Mouse (Mus musculus) embryonic facial prominence, embryonic 14.5 days (tissue): Measurements from ENCODE around the gene Hnf4a. TPM values are rescaled to one million over a fixed set of nuclear protein-coding genes. Genes with fewer than 3 reads are reported as not detected.

Experiments
- ATAC-seq: fragments of 200-750 bp; cut with Nextera tagmentation; 2 replicates; pipeline ENCODE4 v1.8.0; 2017; ENCODE audit warnings: low read depth, moderate number of reproducible peaks, moderate TSS enrichment
- DNase-seq: peaks from one replicate; pipeline ENCODE4 v3.0.0-alpha.2; 2015; ENCODE audit warnings: low spot score
- H3K27ac ChIP-seq: fragments of 300-500 bp; sonication (generic); replicated peaks from 2 replicates; pipeline ENCODE4 v1.5.1; 2014; ENCODE audit warnings: low read depth, mild to moderate bottlenecking, low read length, moderate library complexity
- H3K27me3 ChIP-seq: fragments of 300-500 bp; sonication (generic); replicated peaks from 2 replicates; pipeline ENCODE4 v1.6.1; 2014; ENCODE audit warnings: low read length; ENCODE audit not compliant: control insufficient read depth, insufficient read depth
- H3K36me3 ChIP-seq: fragments of 300-500 bp; sonication (generic); 2 replicates; pipeline ENCODE4 v1.6.1; 2014; ENCODE audit warnings: low read length, mixed read lengths; ENCODE audit not compliant: control insufficient read depth, insufficient read depth
- H3K4me1 ChIP-seq: fragments of 300-500 bp; sonication (generic); 2 replicates; pipeline ENCODE4 v1.6.1; 2014; ENCODE audit warnings: antibody characterized with exemption, low read length; ENCODE audit not compliant: control insufficient read depth, insufficient read depth
- H3K4me2 ChIP-seq: fragments of 300-500 bp; sonication (generic); 2 replicates; pipeline ENCODE4 v1.6.1; 2014; ENCODE audit warnings: low read depth, mild to moderate bottlenecking, low read length, moderate library complexity, mixed read lengths
- H3K4me3 ChIP-seq: fragments of 300-500 bp; sonication (generic); 2 replicates; pipeline ENCODE4 v1.5.1; 2014; ENCODE audit warnings: low read depth, mild to moderate bottlenecking, low read length
- H3K9ac ChIP-seq: fragments of 300-500 bp; sonication (generic); 2 replicates; pipeline ENCODE4 v1.6.1; 2014; ENCODE audit warnings: low read depth, mild to moderate bottlenecking, low read length, moderate library complexity, mixed read lengths
- H3K9me3 ChIP-seq: fragments of 300-500 bp; sonication (generic); 2 replicates; pipeline ENCODE4 v1.6.1; 2016; ENCODE audit warnings: low read length; ENCODE audit not compliant: control insufficient read depth
- WGBS: fragments of 180-500 bp; shearing (Covaris S2); extraction: QIAGEN DNeasy Blood & Tissue Kit; methylation state at CpG from one replicate; pipeline ENCODE4 v1.1.7; 2014; 5-methylcytosine and 5-hydroxymethylcytosine counted together
- polyA plus RNA-seq: library from polyadenylated mRNA; unstranded; fragments of >200 nt; fragmentation: Nextera tagmentation; extraction: Ambion mirVana; gene quantifications from 2 replicates; pipeline ENCODE4 v1.2.1, GENCODE M21; 2014

Gene Hnf4a
- polyA plus RNA-seq, 1 experiment from 2014 or later: not detected

DNA sequence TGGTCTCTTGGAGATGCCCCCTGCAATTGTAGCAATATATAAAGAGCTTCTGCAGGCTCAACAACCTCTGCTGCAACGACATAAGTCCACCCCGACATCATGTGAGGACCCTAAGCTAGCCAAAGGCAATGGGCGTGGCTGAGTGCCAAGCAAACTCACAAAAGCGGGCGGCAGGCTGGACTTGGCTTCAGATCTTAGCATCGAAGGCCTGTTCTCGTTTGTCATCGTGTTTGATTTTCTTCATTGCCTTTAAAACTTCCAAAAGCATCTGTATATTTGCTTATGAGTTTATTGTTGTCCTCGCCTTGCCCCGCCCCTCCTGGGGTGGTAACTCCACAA lies 77.4 kb downstream of the Hnf4a start:
- H3K27me3 ChIP-seq: no peaks in the 10 kb centered on the region
- DNase-seq: no peak
- ATAC-seq: no peak

DNA sequence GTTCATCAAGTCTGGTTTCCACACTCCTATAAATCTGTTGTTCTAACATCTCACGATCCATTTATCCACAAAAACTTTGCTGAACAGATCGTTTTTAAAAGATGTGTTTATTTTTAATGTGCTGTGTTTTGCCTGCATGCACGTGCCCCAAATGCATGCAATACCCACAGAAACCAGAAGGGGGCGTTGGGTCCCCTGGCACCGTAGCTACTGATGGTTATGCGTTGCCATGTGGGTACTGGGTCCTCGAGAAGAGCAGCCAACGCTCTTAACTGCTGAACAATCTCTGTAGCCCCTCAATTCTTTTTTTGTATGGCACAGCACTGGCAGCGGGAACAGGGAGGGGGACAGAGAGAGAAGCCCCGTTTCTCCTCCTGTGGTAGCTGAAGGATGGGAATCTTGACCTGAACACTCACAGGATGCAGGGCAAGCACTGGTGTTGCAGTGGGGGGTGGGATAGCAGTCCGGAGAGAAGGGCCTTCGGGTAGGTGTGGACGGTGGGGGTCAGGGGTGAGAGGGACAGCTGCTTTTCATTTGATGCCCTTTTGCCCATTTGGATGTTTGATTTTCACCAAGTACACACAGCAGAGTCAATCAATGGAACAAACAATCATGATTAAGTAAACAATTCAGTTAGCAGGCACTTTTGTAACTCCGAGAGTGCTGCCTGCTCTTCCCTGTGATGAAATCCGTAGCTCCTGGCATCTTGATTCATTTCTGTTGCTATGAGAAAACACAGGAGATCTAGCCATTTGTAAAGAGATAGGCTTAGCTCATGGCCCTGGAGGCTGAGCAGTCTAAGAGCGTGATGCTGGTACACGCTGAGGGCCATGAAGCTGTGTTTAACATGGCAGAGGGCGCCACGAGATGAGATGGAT lies 80.0 kb downstream of the Hnf4a start:
- no peak overlapping the region for H3K27ac ChIP-seq
- H3K4me1 ChIP-seq: no peaks in the 10 kb centered on the region
- H3K9ac ChIP-seq: no peak overlapping the region
- DNase-seq (no peak), ATAC-seq (no peak)
- H3K36me3 ChIP-seq: no peaks in the 10 kb centered on the region
- H3K27me3 ChIP-seq: no peaks in the 10 kb centered on the region
- no peak overlapping the region for H3K4me3 ChIP-seq
- 38% methylated on average over 19 of the region's 19 CpGs for WGBS
- no peaks in the 10 kb centered on the region for H3K9me3 ChIP-seq
- H3K4me2 ChIP-seq: no peak overlapping the region

More for the DNA sequence above, 77.4 kb downstream of the Hnf4a start:
- Histone ChIP-seq H3K36me3 (no peaks in the 10 kb centered on the region), H3K9me3 (no peaks in the 10 kb centered on the region), H3K4me2 (no peak overlapping the region), H3K4me3 (no peak overlapping the region), H3K9ac (no peak overlapping the region), H3K27ac (no peak overlapping the region), H3K4me1 (no peaks in the 10 kb centered on the region)
- 80% methylated on average over 10 of the region's 10 CpGs for WGBS

GRCm38 (mm10) chr2:163587506-163587905 lies 80.9 kb downstream of the Hnf4a start:
- H3K36me3 ChIP-seq: no peaks in the 10 kb centered on the region
- ATAC-seq (no peak), DNase-seq (no peak)
- no peaks in the 10 kb centered on the region for H3K4me1 ChIP-seq
- H3K9ac ChIP-seq: no peak overlapping the region
- H3K4me3 ChIP-seq: no peak overlapping the region
- H3K27me3 ChIP-seq: no peaks in the 10 kb centered on the region
- H3K27ac ChIP-seq: no peak overlapping the region
- no peak overlapping the region for H3K4me2 ChIP-seq
- 79% methylated on average over 5 of the region's 5 CpGs for WGBS
- H3K9me3 ChIP-seq: no peaks in the 10 kb centered on the region

- no peak overlapping the region for H3K4me2 ChIP-seq
- no peak overlapping the region for H3K9ac ChIP-seq
- no peaks in the 10 kb centered on the region for H3K27me3 ChIP-seq
- H3K4me1 ChIP-seq: no peaks in the 10 kb centered on the region
- no peaks in the 10 kb centered on the region for H3K36me3 ChIP-seq
- no peak overlapping the region for H3K4me3 ChIP-seq
- H3K27ac ChIP-seq: no peak overlapping the region
- H3K9me3 ChIP-seq: no peaks in the 10 kb centered on the region
- no peak for DNase-seq
- 67% methylated on average over 12 of the region's 12 CpGs for WGBS
- ATAC-seq: no peak
Measured at GRCm38 (mm10) chr2:163590211-163590610, 83.6 kb downstream of the Hnf4a start.

DNA sequence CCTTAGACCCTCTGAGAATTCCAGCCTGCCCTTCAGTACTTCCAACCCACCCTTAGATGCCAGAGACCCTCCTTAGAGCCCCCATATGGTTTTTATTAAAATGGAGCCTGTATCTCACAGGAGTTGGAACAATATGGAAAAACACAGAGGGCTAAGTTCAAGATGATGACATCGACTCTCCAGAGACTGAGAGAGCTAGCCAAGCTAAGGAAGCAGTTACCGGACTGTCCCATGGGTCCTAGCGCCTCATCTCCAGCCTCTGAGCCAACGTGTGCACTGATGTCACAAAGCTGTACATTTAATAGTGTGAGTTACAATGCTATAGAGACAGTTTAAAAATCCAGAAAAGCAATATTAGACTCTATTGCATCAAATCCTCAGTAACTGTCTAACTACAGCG lies 84.4 kb downstream of the Hnf4a start:
- H3K27me3 ChIP-seq: no peaks in the 10 kb centered on the region
- H3K9me3 ChIP-seq: no peaks in the 10 kb centered on the region
- no peaks in the 10 kb centered on the region for H3K4me1 ChIP-seq
- no peak overlapping the region for H3K9ac ChIP-seq
- no peak overlapping the region for H3K4me3 ChIP-seq
- DNase-seq (peak; percentile 35), ATAC-seq (no peak)
- no peaks in the 10 kb centered on the region for H3K36me3 ChIP-seq
- no peak overlapping the region for H3K27ac ChIP-seq
- no peak overlapping the region for H3K4me2 ChIP-seq
- WGBS: 52% methylated on average over 5 of the region's 5 CpGs

DNA sequence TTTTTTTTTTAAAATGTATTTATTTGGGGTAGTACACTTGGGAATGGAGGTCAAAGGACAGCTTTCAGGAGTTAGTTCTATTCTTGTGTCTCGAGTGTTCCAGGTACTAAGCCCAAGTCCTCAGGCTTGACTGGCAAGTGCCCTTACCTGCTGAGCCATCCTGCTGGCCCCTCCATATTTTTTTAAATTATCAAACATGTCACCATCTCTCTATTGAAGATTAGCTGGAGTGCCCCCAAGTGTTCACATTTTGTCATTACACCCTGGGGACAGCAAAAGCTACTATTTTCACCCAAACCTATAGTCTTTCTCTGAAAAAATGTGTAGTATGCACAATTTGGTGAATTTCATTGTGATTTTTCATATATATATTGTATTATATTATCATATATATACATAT lies 85.5 kb downstream of the Hnf4a start:
- H3K4me2 ChIP-seq: no peak overlapping the region
- no peaks in the 10 kb centered on the region for H3K9me3 ChIP-seq
- WGBS: 62% methylated on average over 1 of the region's 1 CpGs
- DNase-seq (no peak), ATAC-seq (no peak)
- no peak overlapping the region for H3K4me3 ChIP-seq
- no peaks in the 10 kb centered on the region for H3K27me3 ChIP-seq
- no peak overlapping the region for H3K9ac ChIP-seq
- H3K27ac ChIP-seq: no peak overlapping the region
- H3K36me3 ChIP-seq: no peaks in the 10 kb centered on the region
- H3K4me1 ChIP-seq: no peaks in the 10 kb centered on the region

GRCm38 (mm10) chr2:163593636-163594282 lies 87.2 kb downstream of the Hnf4a start:
- H3K9me3 ChIP-seq: no peaks in the 10 kb centered on the region
- no peak overlapping the region for H3K27ac ChIP-seq
- ATAC-seq (no peak), DNase-seq (no peak)
- WGBS: 88% methylated on average over 10 of the region's 10 CpGs
- no peak overlapping the region for H3K9ac ChIP-seq
- no peaks in the 10 kb centered on the region for H3K27me3 ChIP-seq
- no peaks in the 10 kb centered on the region for H3K4me1 ChIP-seq
- H3K36me3 ChIP-seq: no peaks in the 10 kb centered on the region
- no peak overlapping the region for H3K4me3 ChIP-seq
- no peak overlapping the region for H3K4me2 ChIP-seq

DNA sequence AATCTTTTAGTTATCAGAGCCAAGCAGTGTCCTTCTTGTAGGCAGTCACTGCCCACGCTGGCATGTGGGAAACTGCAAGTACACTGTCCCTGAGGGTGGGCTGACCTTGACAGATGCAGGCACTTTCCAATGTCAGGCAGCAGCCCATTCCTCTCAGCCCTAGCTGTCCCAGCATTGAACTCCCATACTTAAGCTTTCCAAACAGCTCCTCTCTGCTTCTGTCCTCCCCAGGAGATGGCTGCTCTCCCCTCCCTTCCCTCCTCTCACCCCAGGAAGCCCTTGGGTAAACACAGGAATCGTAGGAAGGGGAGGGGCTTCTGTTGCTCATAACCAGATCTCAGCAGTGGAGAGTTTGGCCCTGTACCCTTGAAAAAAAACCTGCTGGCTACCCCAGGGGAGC lies 88.5 kb downstream of the Hnf4a start:
- Histone ChIP-seq H3K9me3 (no peaks in the 10 kb centered on the region), H3K27ac (no peak overlapping the region), H3K9ac (no peak overlapping the region), H3K36me3 (no peaks in the 10 kb centered on the region), H3K4me1 (no peaks in the 10 kb centered on the region), H3K4me2 (no peak overlapping the region), H3K4me3 (no peak overlapping the region), H3K27me3 (no peaks in the 10 kb centered on the region)
- ATAC-seq (no peak), DNase-seq (peak; percentile 12)
- 14% methylated on average over 2 of the region's 2 CpGs for WGBS
